Mouse (Mus musculus) heart, adult 2 months (tissue): Measurements from ENCODE around the gene Spg21.

Experiments
- CTCF ChIP-seq: fragments of 200-600 bp; IDR thresholded peaks from 2 replicates; pipeline ENCODE4 v1.8.1; 2022; ENCODE audit warnings: antibody characterized with exemption, mild to moderate bottlenecking, moderate library complexity
- EP300 ChIP-seq: fragments of 200-500 bp; IDR thresholded peaks from 2 replicates; pipeline ENCODE4 v1.6.1; 2011; ENCODE audit warnings: low read depth, low read length, control low read depth; ENCODE audit not compliant: insufficient read depth

GRCm38 (mm10) chr9:65435671-65436301 is 25.0 kb upstream of the Spg21 start, which contains the start of gene Mtfmt:
- no peak for TF ChIP-seq EP300
- TF ChIP-seq CTCF = no peak
